Mouse (Mus musculus): ENCODE data around the gene Tmem8b. TPM values are rescaled to one million over a fixed set of nuclear protein-coding genes. Genes with fewer than 3 reads are reported as not detected.

The Tmem8b gene
- 10 to 100 TPM; 56.5 to 59.6 (median 57.4) TPM for total RNA-seq (2022)

DNA sequence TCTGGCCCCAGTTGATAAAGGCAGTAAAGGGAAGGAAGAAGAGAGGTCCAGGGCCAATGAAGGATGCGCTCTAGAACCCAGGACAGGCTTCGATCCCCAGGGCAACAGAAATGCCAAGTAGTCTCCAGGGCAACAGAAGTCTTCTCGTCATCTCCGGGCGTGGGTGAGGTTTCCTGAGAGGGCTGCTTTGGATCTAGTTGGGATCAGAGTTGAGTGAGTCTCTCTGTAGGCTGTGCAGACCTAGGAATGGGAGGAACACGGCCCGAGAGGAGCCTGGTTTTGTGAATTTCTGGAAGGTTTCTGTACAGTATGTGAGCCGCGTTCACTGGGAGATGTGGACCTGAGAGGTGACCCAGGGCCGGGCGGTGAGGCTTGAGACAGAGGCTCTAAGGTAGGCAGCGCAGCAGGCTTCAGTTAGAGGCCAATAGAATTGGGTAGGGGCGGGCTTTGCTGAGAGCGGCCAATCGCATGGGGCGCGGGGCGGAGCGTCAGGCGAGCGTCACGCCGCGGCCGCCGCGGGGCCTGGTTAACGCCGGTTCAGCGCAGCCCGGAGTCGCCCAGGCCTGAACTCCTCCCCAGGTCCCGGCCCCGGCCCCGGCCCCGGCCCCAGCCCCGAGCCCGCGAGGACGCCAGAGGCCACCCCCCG lies at the start of gene Tmem8b, which contains the start of gene Fam221b:
Gene Tmem8b (plus strand): TSS at position 190 of the 646 bp plus-strand sequence.
Gene Fam221b (minus strand): TSS at position 364 of the 646 bp plus-strand sequence.
- DNase-seq (ENCODE audit: low spot score in 2 of 2): peak; percentile 85 to 86

GRCm38 (mm10) chr4:43620146-43620778 lies 48.5 kb upstream of the Tmem8b start:
- DNase-seq (ENCODE audit: low spot score in 2 of 2): no peak

GRCm38 (mm10) chr4:43629106-43629817 lies 39.5 kb upstream of the Tmem8b start:
- DNase-seq (ENCODE audit: low spot score in 2 of 2): peak in 1 of 2 experiments; percentile 27

GRCm38 (mm10) chr4:43630030-43630581 lies 38.7 kb upstream of the Tmem8b start:
- DNase-seq (ENCODE audit: low spot score in 2 of 2): peak; percentile 56 to 77

DNA sequence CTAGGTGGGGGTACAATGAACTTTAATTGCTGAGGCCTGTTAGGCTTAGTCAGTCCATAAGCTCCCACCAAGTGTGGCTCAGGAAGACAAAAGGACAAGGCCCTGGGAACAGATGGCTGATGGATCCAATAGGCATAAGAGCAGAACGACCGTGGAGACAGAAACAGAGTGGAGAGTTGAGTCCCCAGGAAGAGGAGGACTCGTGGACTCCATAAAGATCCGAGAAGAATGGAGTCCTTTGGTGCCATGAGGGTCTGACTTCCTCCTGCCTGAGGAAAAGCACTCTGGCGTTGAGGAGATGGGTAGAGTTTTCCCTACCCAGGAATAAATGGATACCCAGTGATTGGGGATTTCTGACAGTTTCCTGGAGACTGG lies 38.1 kb upstream of the Tmem8b start:
- DNase-seq (ENCODE audit: low spot score in 2 of 2): peak in 1 of 2 experiments; percentile 21

DNA sequence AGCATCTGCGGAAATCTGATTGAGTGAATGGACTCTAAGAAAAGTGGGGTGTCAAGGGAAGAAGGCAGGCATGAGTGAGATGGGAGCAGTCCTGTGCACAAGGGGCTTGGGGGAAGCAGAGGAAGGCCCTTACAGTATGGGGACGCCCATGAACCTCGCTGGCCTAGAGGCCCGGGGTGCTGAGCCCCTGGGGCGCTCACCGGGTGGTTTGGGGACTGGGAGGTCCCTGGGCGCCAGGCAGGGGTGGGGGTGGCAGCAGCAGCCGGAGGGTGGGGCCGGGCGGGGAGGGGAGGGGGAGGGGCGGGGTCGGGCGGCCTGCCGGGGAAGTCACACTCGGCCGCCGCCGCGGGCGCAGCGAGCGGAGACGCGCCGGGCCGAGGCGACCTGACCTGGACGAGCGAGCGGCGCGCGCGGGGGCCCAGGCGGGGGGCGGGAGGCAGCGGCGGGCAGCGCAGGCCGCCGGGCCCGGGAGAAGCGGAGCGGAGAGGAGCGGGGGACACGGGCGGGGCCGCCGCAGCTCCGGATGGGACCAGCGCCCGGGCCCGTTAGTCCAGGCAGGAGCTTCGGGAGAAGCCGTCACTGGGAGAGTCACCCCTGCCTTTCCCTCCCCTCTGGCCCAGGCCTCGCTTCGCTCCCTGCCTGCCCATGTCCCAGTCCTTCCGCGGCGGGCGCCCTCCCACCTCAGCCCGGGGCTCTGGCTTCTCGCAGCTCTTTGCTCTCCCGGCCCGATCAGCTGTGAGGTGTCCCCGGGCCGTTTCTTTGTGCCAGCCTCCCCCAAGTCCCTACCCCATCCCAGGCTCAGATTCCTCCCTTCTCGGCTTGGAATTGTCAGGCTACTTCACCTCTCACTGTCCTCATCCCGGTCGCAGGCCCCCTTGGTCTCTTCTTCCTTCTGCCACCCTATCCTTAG lies 37.5 kb upstream of the Tmem8b start, which contains the start of gene Npr2:
Gene Npr2 (plus strand): TSS at position 890 of the 910 bp plus-strand sequence.
- no peak for DNase-seq (ENCODE audit: low spot score in 2 of 2)

DNA sequence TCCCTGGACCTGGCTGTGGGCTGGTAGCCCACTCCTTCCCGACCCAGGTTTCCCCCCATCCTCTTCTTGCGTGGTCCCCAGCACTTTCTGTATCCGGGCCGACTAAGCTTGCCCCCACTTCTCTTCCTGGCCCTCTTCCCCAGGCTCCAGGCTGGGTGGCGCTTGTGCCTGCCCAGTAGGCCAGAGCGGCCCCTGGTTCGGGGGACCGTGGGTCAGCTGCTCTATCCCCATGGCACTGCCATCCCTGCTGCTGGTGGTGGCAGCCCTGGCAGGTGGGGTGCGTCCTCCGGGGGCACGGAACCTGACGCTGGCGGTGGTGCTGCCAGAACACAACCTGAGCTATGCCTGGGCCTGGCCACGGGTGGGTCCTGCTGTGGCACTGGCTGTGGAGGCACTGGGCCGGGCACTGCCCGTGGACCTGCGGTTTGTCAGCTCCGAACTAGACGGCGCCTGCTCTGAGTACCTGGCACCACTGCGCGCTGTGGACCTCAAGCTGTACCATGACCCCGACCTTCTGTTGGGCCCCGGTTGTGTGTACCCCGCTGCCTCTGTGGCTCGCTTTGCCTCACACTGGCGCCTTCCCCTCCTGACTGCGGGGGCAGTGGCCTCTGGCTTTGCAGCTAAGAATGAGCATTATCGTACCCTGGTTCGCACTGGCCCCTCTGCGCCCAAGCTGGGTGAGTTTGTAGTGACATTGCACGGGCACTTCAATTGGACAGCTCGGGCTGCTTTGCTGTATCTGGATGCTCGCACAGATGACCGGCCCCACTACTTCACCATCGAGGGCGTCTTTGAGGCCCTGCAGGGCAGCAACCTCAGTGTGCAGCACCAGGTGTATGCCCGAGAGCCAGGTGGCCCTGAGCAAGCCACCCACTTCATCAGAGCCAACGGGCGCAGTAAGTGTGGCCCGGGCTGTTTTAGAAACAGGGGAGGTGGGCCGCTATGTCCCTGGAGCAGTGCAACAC lies 36.5 kb upstream of the Tmem8b start:
- DNase-seq (ENCODE audit: low spot score in 2 of 2): no peak

GRCm38 (mm10) chr4:43633296-43633695 lies 35.5 kb upstream of the Tmem8b start:
- no peak for DNase-seq (ENCODE audit: low spot score in 2 of 2)

- DNase-seq (ENCODE audit: low spot score in 2 of 2): no peak
These were observed 35.0 kb upstream of the Tmem8b start for GRCm38 (mm10) chr4:43633736-43634135.

GRCm38 (mm10) chr4:43634621-43635374 lies 34.0 kb upstream of the Tmem8b start:
- no peak for DNase-seq (ENCODE audit: low spot score in 2 of 2)

GRCm38 (mm10) chr4:43636751-43637150 lies 32.0 kb upstream of the Tmem8b start:
- DNase-seq (ENCODE audit: low spot score in 2 of 2): peak in 1 of 2 experiments; percentile 2

GRCm38 (mm10) chr4:43640076-43640475 lies 28.7 kb upstream of the Tmem8b start:
- DNase-seq (ENCODE audit: low spot score in 2 of 2): peak in 1 of 2 experiments; percentile 2

DNA sequence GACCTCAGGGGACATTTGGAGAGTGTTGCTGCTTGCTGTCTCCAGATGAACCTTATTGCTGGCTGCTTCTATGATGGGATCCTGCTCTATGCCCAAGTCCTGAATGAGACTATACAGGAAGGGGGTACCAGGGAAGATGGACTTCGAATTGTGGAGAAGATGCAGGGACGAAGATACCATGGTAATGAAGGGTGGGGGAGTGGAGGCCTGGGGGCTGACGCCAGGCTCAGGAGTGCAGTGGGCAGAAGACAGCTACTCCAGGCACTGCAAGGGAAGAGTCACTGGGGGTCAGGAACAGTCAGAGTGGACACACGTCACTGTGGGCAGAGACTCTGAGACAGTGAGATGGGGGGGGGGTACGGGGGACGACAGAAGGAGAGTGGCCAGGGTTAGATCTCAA lies 28.3 kb upstream of the Tmem8b start:
- DNase-seq (ENCODE audit: low spot score in 2 of 2): peak in 1 of 2 experiments; percentile 0

- DNase-seq (ENCODE audit: low spot score in 2 of 2): no peak
These were observed 19.0 kb upstream of the Tmem8b start for GRCm38 (mm10) chr4:43649783-43650182.

- DNase-seq (ENCODE audit: low spot score in 2 of 2): no peak
These were observed 16.0 kb upstream of the Tmem8b start for GRCm38 (mm10) chr4:43652726-43653125.

DNA sequence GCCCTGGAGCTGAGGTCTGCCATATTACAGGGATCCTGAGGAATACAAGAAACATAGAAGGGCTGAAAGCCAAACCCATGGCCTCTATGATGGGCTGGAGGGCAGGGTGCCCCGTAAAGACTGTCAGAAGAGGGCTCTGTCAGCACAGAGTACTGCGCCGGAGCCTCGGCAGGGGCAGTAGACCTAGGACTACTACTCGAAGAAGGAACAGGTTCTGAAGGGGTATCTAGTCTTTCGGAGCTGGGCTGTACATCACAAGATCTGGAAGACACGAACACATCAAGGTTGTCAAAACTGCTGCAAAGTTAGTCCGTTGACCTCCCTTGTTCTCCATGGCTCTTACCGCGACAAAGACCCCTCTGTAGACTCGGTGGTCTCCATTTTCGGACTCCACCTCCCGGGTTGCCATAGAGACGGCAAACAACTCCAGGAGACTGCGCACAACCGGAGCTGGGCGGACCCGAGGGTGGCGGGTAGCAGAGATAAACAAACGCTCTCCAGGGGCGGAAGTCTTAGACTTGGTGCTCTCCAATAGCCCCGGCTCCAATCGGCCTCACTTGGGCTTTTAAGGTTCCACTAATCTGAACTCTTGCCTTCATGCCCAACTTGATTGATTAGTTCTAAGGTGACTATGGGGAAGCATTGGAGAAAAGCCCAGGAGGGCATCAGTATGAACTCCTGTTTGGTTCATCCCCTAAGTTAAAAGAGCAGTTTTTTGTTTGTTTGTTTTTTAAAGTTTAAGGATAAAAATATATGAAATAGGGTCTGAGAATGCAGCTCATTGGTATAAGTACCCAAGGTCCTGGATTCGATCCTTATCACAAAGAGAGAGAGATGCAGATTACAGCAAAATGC lies 15.4 kb upstream of the Tmem8b start, which contains the start of gene Spag8:
Gene Spag8 (minus strand): TSS at position 434 of the 855 bp plus-strand sequence.
- DNase-seq (ENCODE audit: low spot score in 2 of 2): no peak

DNA sequence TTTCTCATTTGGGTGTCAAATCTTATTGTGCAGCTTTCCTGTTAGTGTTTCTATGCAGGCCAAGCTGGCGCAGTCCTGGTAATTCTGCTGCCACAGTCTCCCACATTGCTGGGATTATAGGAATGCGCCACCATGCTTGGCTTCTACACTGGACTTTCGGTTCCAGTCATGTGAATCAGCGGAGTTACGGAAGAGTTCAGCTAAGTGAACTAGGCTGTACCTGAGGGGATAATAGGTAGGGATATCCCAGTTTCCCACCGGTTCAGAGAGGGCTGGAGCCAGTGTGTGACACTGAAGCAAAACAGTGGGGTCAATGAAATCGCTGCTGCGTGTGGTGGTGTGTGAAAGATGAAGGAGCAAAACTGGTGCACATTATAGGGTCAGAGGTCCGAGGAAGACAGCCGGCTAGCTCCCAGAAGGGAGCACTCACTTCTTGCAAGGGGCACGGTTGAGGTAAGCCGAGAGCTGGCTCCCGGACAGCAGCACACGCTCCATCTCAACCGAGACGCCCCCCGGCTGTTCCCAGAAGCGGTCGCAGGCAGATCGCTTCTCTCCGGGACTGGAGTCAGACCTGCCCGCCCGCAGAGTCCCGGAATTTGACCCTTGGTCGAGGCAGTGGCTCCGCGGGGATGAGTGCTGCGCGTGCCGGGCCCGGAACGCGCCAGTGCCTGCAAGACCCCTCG lies 13.0 kb upstream of the Tmem8b start:
- DNase-seq (ENCODE audit: low spot score in 2 of 2): peak in 1 of 2 experiments; percentile 28
